Mouse (Mus musculus) heart, postnatal 0 days (tissue): ENCODE measurements around the gene Zfp985. TPM values are rescaled to one million over a fixed set of nuclear protein-coding genes. Genes with fewer than 3 reads are reported as not detected.
"Not testable (repeated sequence)": the region's sequence is repeated elsewhere in the genome, so short reads cannot be mapped to it uniquely, and the experiment has no call there.

Experiments
- ATAC-seq: fragments of 200-750 bp; cut with Nextera tagmentation; 2 replicates; pipeline ENCODE4 v1.8.0; 2017; ENCODE audit warnings: low read depth, moderate number of reproducible peaks, moderate library complexity; ENCODE audit not compliant: insufficient read depth
- DNase-seq: peaks from one replicate; pipeline ENCODE4 v3.0.0-alpha.2; 2016; ENCODE audit warnings: low spot score
- H3K27ac ChIP-seq: fragments of 300-500 bp; sonication (generic); 2 replicates; pipeline ENCODE4 v1.5.1; 2014; ENCODE audit warnings: low read depth, mild to moderate bottlenecking
- H3K27me3 ChIP-seq: fragments of 300-500 bp; sonication (generic); 2 replicates; pipeline ENCODE4 v1.6.1; 2014; ENCODE audit warnings: low read length, mixed read lengths; ENCODE audit not compliant: control insufficient read depth, insufficient read depth
- H3K36me3 ChIP-seq: fragments of 300-500 bp; sonication (generic); replicated peaks from 2 replicates; pipeline ENCODE4 v1.6.1; 2014; ENCODE audit warnings: low read length, mixed read lengths; ENCODE audit not compliant: control insufficient read depth, insufficient read depth
- H3K4me1 ChIP-seq: fragments of 300-500 bp; sonication (generic); 2 replicates; pipeline ENCODE4 v1.6.1; 2014; ENCODE audit warnings: antibody characterized with exemption; ENCODE audit not compliant: control insufficient read depth, insufficient read depth
- H3K4me2 ChIP-seq: fragments of 300-500 bp; sonication (generic); 2 replicates; pipeline ENCODE4 v1.6.1; 2014; ENCODE audit warnings: low read depth, mild to moderate bottlenecking, low read length, moderate library complexity
- H3K4me3 ChIP-seq: fragments of 300-500 bp; sonication (generic); 2 replicates; pipeline ENCODE4 v1.5.1; 2014; ENCODE audit warnings: low read depth, low read length
- H3K9ac ChIP-seq: fragments of 300-500 bp; sonication (generic); replicated peaks from 2 replicates; pipeline ENCODE4 v1.6.1; 2014; ENCODE audit warnings: low read depth, low read length, mixed read lengths
- H3K9me3 ChIP-seq: fragments of 300-500 bp; sonication (generic); replicated peaks from 2 replicates; pipeline ENCODE4 v1.6.1; 2016; ENCODE audit warnings: low read length; ENCODE audit not compliant: control insufficient read depth
- CTCF ChIP-seq: IDR thresholded peaks from 2 replicates; pipeline ENCODE4 v1.5.1; 2016; ENCODE audit warnings: antibody characterized with exemption, control low read depth, low read depth
- EP300 ChIP-seq: IDR thresholded peaks from 2 replicates; pipeline ENCODE4 v1.6.1; 2016; ENCODE audit warnings: antibody characterized with exemption, low read depth
- WGBS: fragments of 180-500 bp; shearing (Covaris S2); extraction: QIAGEN DNeasy Blood & Tissue Kit; methylation state at CpG from one replicate; pipeline ENCODE4 v1.1.7; 2014; 5-methylcytosine and 5-hydroxymethylcytosine counted together
- polyA plus RNA-seq: library from polyadenylated mRNA; unstranded; fragments of >200 nt; fragmentation: Nextera tagmentation; extraction: Ambion mirVana; gene quantifications from 2 replicates; pipeline ENCODE4 v1.2.1, GENCODE M21; 2015
- total RNA-seq: library from RNA; depleted of rRNA; stranded (reverse); fragments of >200 nt; gene quantifications from 2 replicates; pipeline ENCODE4 v1.2.3, GENCODE M21; 2014; ENCODE audit warnings: low replicate concordance

The Zfp985 gene
- total and polyA plus RNA-seq, 2 experiments from 2014 or later: 0.14 TPM; not detected in 1

GRCm38 (mm10) chr4:147565426-147566220 lies 12.5 kb downstream of the Zfp985 start:
- 54% methylated on average over 6 of the region's 6 CpGs for WGBS
- H3K27ac ChIP-seq: no peak overlapping the region
- H3K9ac ChIP-seq: no peak overlapping the region
- no peaks in the 10 kb centered on the region for H3K4me1 ChIP-seq
- no peak overlapping the region for H3K4me3 ChIP-seq
- DNase-seq: no peak
- no peak overlapping the region for H3K4me2 ChIP-seq
- no peak for ATAC-seq
- no peaks in the 10 kb centered on the region for H3K36me3 ChIP-seq
- TF ChIP-seq EP300 (no peak), CTCF (no peak)
- no peaks in the 10 kb centered on the region for H3K27me3 ChIP-seq
- peaks cover 13% of the 10 kb centered on the region; the same call in 1 of the 2 replicates for H3K9me3 ChIP-seq

DNA sequence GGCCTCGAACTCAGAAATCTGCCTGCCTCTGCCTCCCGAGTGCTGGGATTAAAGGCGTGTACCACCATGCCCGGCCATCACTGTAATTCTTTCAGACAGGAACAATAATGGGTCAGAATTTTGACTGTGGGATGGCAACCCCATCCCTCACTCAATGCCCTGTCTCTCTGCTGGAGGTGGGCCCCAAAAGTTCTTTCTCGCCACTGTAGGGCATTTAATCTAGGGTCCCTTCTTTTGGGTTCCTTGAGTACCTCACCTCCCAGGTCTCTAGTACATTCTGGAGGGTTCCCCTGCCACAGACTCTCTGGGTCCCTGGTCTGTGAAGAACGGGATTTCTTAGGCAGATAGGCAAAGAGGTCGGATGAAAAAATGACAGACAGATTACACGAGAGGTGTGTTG lies 18.1 kb downstream of the Zfp985 start:
- WGBS: 68% methylated on average over 8 of the region's 8 CpGs
- not testable (repeated sequence) for H3K4me3 ChIP-seq, H3K36me3 ChIP-seq, H3K4me1 ChIP-seq, H3K9ac ChIP-seq, DNase-seq, H3K27ac ChIP-seq, ATAC-seq, H3K4me2 ChIP-seq, H3K27me3 ChIP-seq
- H3K9me3 ChIP-seq: peaks cover 18% of the 10 kb centered on the region

GRCm38 (mm10) chr4:147579371-147579770 lies 26.3 kb downstream of the Zfp985 start:
- WGBS: 79% methylated on average over 4 of the region's 4 CpGs
- H3K4me1 ChIP-seq: not testable (repeated sequence)

DNA sequence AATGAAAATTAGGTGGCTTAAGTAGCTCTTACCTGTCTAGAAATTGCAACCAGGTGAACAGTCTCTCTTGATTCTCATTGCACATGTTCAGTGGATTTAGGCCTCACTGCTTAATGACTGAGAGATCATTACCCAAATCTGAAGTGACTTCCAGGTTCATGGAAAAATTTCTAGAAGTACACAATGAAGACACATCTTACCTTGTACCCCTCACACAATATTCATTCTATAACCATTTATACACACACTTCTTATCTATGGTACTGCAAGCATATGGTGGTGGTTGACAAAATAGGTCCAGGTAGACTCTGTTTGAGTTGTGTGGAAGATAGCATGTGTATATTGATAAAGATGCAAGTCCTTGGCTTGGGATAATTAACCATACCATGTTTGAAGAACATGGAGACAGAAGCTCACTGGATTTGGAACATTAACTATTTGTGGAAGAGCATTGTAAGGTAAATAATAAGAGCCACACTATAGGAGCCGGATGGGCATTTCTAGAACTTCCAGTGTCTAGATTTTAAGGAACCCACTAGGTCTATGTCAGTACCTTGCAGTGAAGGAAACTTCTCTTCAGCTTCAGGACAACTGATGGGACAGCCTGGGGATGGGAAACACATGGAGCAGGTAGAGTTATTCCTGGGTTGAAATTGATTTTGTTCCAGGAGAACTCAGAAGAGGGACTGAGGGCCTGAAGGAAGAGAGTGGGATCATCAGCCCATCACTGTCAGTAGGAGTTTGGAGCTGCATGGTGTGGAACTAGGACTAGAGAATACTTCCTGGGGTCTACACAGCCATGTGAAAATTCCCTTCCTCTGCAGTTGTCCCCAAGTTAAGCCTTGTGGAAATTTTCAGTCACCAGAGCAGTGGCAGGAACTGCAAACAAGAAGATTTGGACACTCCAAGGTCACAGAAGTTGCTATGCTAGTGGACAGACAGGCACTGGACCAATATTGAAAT lies 33.7 kb downstream of the Zfp985 start:
- Histone ChIP-seq H3K9me3 (peaks cover 40% of the 10 kb centered on the region), H3K36me3 (no peaks in the 10 kb centered on the region), H3K27me3 (no peaks in the 10 kb centered on the region), H3K4me2 (no peak overlapping the region), H3K4me1 (no peaks in the 10 kb centered on the region), H3K9ac (no peak overlapping the region), H3K4me3 (no peak overlapping the region), H3K27ac (no peak overlapping the region)
- WGBS: 44% methylated on average over 1 of the region's 1 CpGs
- no peak for TF ChIP-seq EP300
- no peak for TF ChIP-seq CTCF
- ATAC-seq: no peak; the same call in 1 of the 2 replicates
- no peak for DNase-seq

More at GRCm38 (mm10) chr4:147579371-147579770, 26.3 kb downstream of the Zfp985 start:
- not testable (repeated sequence) for H3K27me3 ChIP-seq, DNase-seq, H3K36me3 ChIP-seq, H3K27ac ChIP-seq, H3K9ac ChIP-seq, ATAC-seq, H3K4me3 ChIP-seq, H3K4me2 ChIP-seq
- H3K9me3 ChIP-seq: peaks cover 20% of the 10 kb centered on the region

- DNase-seq, H3K27me3 ChIP-seq, H3K4me2 ChIP-seq, H3K4me3 ChIP-seq, H3K4me1 ChIP-seq, H3K9ac ChIP-seq, H3K36me3 ChIP-seq, H3K9me3 ChIP-seq, ATAC-seq, H3K27ac ChIP-seq: not testable (repeated sequence)
- 64% methylated on average over 3 of the region's 3 CpGs for WGBS
These were observed 41.6 kb downstream of the Zfp985 start for GRCm38 (mm10) chr4:147594630-147595029.
